Mouse (Mus musculus): ENCODE measurements around the gene Enpep. TPM values are rescaled to one million over a fixed set of nuclear protein-coding genes. Genes with fewer than 3 reads are reported as not detected.

The Enpep gene
- not detected in 2 replicates for polyA plus RNA-seq (2011; ENCODE audit: insufficient read depth, insufficient read length, low read depth, missing spikeins)

GRCm38 (mm10) chr3:129332586-129332985 lies at the start of gene Enpep:
Gene Enpep, minus strand, starts transcription at chr3:129332720.
- Histone ChIP-seq H3K9ac (ENCODE audit: low read depth, poor library complexity, severe bottlenecking) (no peak within 1 kb of the TSS), H3K27ac (ENCODE audit: insufficient read depth, low read length) (no peak within 1 kb of the TSS)
- no peak for TF ChIP-seq EP300 (IDR thresholded peaks at IDR 0.05; ENCODE audit: insufficient read depth, low read depth, low read length)
- no peak for TF ChIP-seq POLR2A (IDR thresholded peaks at IDR 0.05; ENCODE audit: insufficient read depth, low read length)
- TF ChIP-seq CTCF (IDR thresholded peaks at IDR 0.05; ENCODE audit: low read depth, low read length) = no peak

GRCm38 (mm10) chr3:129379109-129379508 lies 46.6 kb upstream of the Enpep start:
- no peak overlapping the region for H3K27ac ChIP-seq (ENCODE audit: insufficient read depth, low read length)
- no peak overlapping the region for H3K9ac ChIP-seq (ENCODE audit: low read depth, poor library complexity, severe bottlenecking)
- TF ChIP-seq EP300 (IDR thresholded peaks at IDR 0.05; ENCODE audit: insufficient read depth, low read depth, low read length) (no peak), POLR2A (IDR thresholded peaks at IDR 0.05; ENCODE audit: insufficient read depth, low read length) (no peak), CTCF (IDR thresholded peaks at IDR 0.05; ENCODE audit: low read depth, low read length) (no peak)
- H3K4me1 ChIP-seq (ENCODE audit: control insufficient read depth, insufficient read depth, low read length) = no peaks in the 10 kb centered on the region
- H3K9me3 ChIP-seq (replicated peaks; ENCODE audit: control insufficient read depth, insufficient read depth, low read length, poor library complexity, severe bottlenecking) = no peaks in the 10 kb centered on the region
- no peaks in the 10 kb centered on the region for H3K27me3 ChIP-seq (ENCODE audit: control insufficient read depth, insufficient read depth, low read length, poor library complexity, severe bottlenecking)
- H3K4me3 ChIP-seq (ENCODE audit: low read depth, low read length) = no peak overlapping the region
- H3K36me3 ChIP-seq (ENCODE audit: control insufficient read depth, insufficient read depth, low read length, poor library complexity, severe bottlenecking) = no peaks in the 10 kb centered on the region

More at GRCm38 (mm10) chr3:129332586-129332985, at the start of gene Enpep:
- Histone ChIP-seq H3K9me3 (replicated peaks; ENCODE audit: control insufficient read depth, insufficient read depth, low read length, poor library complexity, severe bottlenecking) (no peaks in the 10 kb centered on the region), H3K36me3 (ENCODE audit: control insufficient read depth, insufficient read depth, low read length, poor library complexity, severe bottlenecking) (no peaks in the 10 kb centered on the region), H3K4me3 (ENCODE audit: low read depth, low read length) (no peak within 1 kb of the TSS), H3K4me1 (ENCODE audit: control insufficient read depth, insufficient read depth, low read length) (no peaks in the 10 kb centered on the region), H3K27me3 (ENCODE audit: control insufficient read depth, insufficient read depth, low read length, poor library complexity, severe bottlenecking) (peaks cover 2% of the 10 kb centered on the region; the same call in 1 of the 2 replicates)

GRCm38 (mm10) chr3:129375087-129375486 lies 42.6 kb upstream of the Enpep start:
- Histone ChIP-seq H3K27me3 (ENCODE audit: control insufficient read depth, insufficient read depth, low read length, poor library complexity, severe bottlenecking) (no peaks in the 10 kb centered on the region), H3K27ac (ENCODE audit: insufficient read depth, low read length) (no peak overlapping the region), H3K9me3 (replicated peaks; ENCODE audit: control insufficient read depth, insufficient read depth, low read length, poor library complexity, severe bottlenecking) (no peaks in the 10 kb centered on the region), H3K4me1 (ENCODE audit: control insufficient read depth, insufficient read depth, low read length) (no peaks in the 10 kb centered on the region), H3K4me3 (ENCODE audit: low read depth, low read length) (no peak overlapping the region), H3K9ac (ENCODE audit: low read depth, poor library complexity, severe bottlenecking) (no peak overlapping the region), H3K36me3 (ENCODE audit: control insufficient read depth, insufficient read depth, low read length, poor library complexity, severe bottlenecking) (no peaks in the 10 kb centered on the region)
- TF ChIP-seq POLR2A (IDR thresholded peaks at IDR 0.05; ENCODE audit: insufficient read depth, low read length) (no peak), CTCF (IDR thresholded peaks at IDR 0.05; ENCODE audit: low read depth, low read length) (no peak), EP300 (IDR thresholded peaks at IDR 0.05; ENCODE audit: insufficient read depth, low read depth, low read length) (no peak)

- no peaks in the 10 kb centered on the region for H3K4me1 ChIP-seq (ENCODE audit: control insufficient read depth, insufficient read depth, low read length)
- TF ChIP-seq CTCF (IDR thresholded peaks at IDR 0.05; ENCODE audit: low read depth, low read length) (no peak), EP300 (IDR thresholded peaks at IDR 0.05; ENCODE audit: insufficient read depth, low read depth, low read length) (no peak)
- no peak overlapping the region for H3K27ac ChIP-seq (ENCODE audit: insufficient read depth, low read length)
Measured at GRCm38 (mm10) chr3:129373108-129373507, 40.6 kb upstream of the Enpep start.

GRCm38 (mm10) chr3:129369491-129369890 lies 37.0 kb upstream of the Enpep start:
- no peak overlapping the region for H3K27ac ChIP-seq (ENCODE audit: insufficient read depth, low read length)
- no peaks in the 10 kb centered on the region for H3K4me1 ChIP-seq (ENCODE audit: control insufficient read depth, insufficient read depth, low read length)
- no peaks in the 10 kb centered on the region for H3K27me3 ChIP-seq (ENCODE audit: control insufficient read depth, insufficient read depth, low read length, poor library complexity, severe bottlenecking)
- H3K9me3 ChIP-seq (replicated peaks; ENCODE audit: control insufficient read depth, insufficient read depth, low read length, poor library complexity, severe bottlenecking) = no peaks in the 10 kb centered on the region
- no peak for TF ChIP-seq CTCF (IDR thresholded peaks at IDR 0.05; ENCODE audit: low read depth, low read length)
- no peak for TF ChIP-seq EP300 (IDR thresholded peaks at IDR 0.05; ENCODE audit: insufficient read depth, low read depth, low read length)
- no peak for TF ChIP-seq POLR2A (IDR thresholded peaks at IDR 0.05; ENCODE audit: insufficient read depth, low read length)
- H3K4me3 ChIP-seq (ENCODE audit: low read depth, low read length) = no peak overlapping the region
- H3K36me3 ChIP-seq (ENCODE audit: control insufficient read depth, insufficient read depth, low read length, poor library complexity, severe bottlenecking) = no peaks in the 10 kb centered on the region
- no peak overlapping the region for H3K9ac ChIP-seq (ENCODE audit: low read depth, poor library complexity, severe bottlenecking)

More at GRCm38 (mm10) chr3:129373108-129373507, 40.6 kb upstream of the Enpep start:
- Histone ChIP-seq H3K4me3 (ENCODE audit: low read depth, low read length) (no peak overlapping the region), H3K36me3 (ENCODE audit: control insufficient read depth, insufficient read depth, low read length, poor library complexity, severe bottlenecking) (no peaks in the 10 kb centered on the region), H3K9ac (ENCODE audit: low read depth, poor library complexity, severe bottlenecking) (no peak overlapping the region), H3K27me3 (ENCODE audit: control insufficient read depth, insufficient read depth, low read length, poor library complexity, severe bottlenecking) (no peaks in the 10 kb centered on the region), H3K9me3 (replicated peaks; ENCODE audit: control insufficient read depth, insufficient read depth, low read length, poor library complexity, severe bottlenecking) (no peaks in the 10 kb centered on the region)

GRCm38 (mm10) chr3:129365919-129366318 lies 33.4 kb upstream of the Enpep start:
- Histone ChIP-seq H3K27ac (ENCODE audit: insufficient read depth, low read length) (no peak overlapping the region), H3K9me3 (replicated peaks; ENCODE audit: control insufficient read depth, insufficient read depth, low read length, poor library complexity, severe bottlenecking) (no peaks in the 10 kb centered on the region), H3K4me1 (ENCODE audit: control insufficient read depth, insufficient read depth, low read length) (no peaks in the 10 kb centered on the region)

More at GRCm38 (mm10) chr3:129365919-129366318, 33.4 kb upstream of the Enpep start:
- no peak for TF ChIP-seq POLR2A (IDR thresholded peaks at IDR 0.05; ENCODE audit: insufficient read depth, low read length)
- no peak for TF ChIP-seq EP300 (IDR thresholded peaks at IDR 0.05; ENCODE audit: insufficient read depth, low read depth, low read length)
- Histone ChIP-seq H3K9ac (ENCODE audit: low read depth, poor library complexity, severe bottlenecking) (no peak overlapping the region), H3K36me3 (ENCODE audit: control insufficient read depth, insufficient read depth, low read length, poor library complexity, severe bottlenecking) (no peaks in the 10 kb centered on the region), H3K27me3 (ENCODE audit: control insufficient read depth, insufficient read depth, low read length, poor library complexity, severe bottlenecking) (no peaks in the 10 kb centered on the region), H3K4me3 (ENCODE audit: low read depth, low read length) (no peak overlapping the region)
